Mouse (Mus musculus): ENCODE data around the gene Ccdc107. TPM values are rescaled to one million over a fixed set of nuclear protein-coding genes. Genes with fewer than 3 reads are reported as not detected.
A peak's percentile ranks its signal among the peaks of the same experiment; 100 is the strongest.

Gene Ccdc107
- total RNA-seq (2021) = 10 to 100 TPM; 44.3 TPM
- long read RNA-seq, experiment 1, transcript Ccdc107-201 (6 exons, 817 nt) = major isoform, 41 of 56 reads
- long read RNA-seq, experiment 1, partial matches to known transcripts = 6 of 56 reads
- long read RNA-seq, experiment 1, other reads (novel, unspliced or antisense) = 7 of 56 reads
- long read RNA-seq, experiment 2, transcript Ccdc107-201 (6 exons, 817 nt) = major isoform, 57 of 66 reads
- long read RNA-seq, experiment 2, partial matches to known transcripts = 4 of 66 reads
- long read RNA-seq, experiment 2, other reads (novel, unspliced or antisense) = 4 of 66 reads

GRCm38 (mm10) chr4:43492821-43493185 is at the start of gene Ccdc107:
Gene Ccdc107 (plus strand): TSS chr4:43492900.
- peak; percentile 76 to 83 for DNase-seq (ENCODE audit: low spot score in 2 of 2)

DNA sequence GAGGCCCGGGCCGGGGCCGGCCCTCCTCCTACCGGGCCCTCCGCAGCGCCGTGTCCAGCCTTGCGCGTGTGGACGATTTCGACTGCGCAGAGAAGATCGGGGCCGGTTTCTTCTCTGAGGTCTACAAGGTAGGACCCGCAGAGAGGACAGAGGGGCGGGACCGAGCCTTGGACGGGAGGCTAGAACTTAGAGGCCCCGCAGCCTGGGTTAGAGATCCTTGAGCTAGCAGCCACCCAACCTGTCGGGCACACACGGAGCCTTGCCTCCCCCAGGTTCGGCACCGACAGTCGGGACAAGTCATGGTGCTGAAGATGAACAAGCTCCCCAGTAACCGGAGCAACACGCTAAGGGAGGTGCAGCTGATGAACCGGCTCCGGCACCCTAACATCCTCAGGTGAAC is 49.2 kb upstream of the Ccdc107 start:
- DNase-seq (ENCODE audit: low spot score in 2 of 2) = no peak

DNA sequence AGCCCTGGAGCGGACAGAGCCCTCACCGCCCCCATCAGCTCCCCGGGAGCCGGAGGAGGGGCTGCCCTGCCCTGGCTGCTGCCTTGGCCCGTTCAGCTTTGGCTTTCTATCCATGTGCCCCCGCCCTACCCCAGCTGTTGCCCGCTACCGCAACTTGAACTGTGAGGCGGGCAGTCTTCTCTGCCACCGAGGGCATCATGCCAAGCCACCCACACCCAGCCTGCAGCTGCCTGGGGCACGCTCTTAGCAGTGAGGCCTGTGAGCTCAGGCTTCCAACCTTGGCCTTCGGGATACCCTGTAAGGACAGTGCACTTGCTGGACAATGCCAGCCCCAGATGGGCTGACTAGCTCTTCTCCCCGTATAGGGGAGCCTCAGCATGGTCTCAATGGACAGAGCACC is 45.4 kb upstream of the Ccdc107 start:
- no peak for DNase-seq (ENCODE audit: low spot score in 2 of 2)

GRCm38 (mm10) chr4:43448554-43448953 is 44.1 kb upstream of the Ccdc107 start:
- no peak for DNase-seq (ENCODE audit: low spot score in 2 of 2)

DNA sequence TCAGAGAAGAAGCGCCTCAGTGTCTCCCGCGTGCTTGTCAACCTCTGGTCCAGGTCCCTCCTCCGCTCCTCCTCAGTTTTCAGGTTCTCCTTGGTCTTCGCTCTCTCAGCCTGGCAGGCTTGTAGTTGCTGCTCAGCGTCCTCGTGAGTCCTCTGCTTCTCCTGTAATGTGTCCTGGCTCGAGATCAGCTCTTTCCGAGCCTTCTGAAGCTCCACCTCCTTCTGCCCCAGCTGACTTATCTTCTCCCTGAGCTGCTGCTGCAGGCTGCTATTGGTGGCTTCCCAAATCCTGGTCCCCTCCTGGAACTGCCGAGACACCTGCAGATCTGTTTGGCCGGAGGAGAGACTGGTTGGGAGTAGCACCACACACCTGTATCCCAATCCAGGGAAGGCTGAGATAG is 40.4 kb upstream of the Ccdc107 start:
- DNase-seq (ENCODE audit: low spot score in 2 of 2) = no peak

DNA sequence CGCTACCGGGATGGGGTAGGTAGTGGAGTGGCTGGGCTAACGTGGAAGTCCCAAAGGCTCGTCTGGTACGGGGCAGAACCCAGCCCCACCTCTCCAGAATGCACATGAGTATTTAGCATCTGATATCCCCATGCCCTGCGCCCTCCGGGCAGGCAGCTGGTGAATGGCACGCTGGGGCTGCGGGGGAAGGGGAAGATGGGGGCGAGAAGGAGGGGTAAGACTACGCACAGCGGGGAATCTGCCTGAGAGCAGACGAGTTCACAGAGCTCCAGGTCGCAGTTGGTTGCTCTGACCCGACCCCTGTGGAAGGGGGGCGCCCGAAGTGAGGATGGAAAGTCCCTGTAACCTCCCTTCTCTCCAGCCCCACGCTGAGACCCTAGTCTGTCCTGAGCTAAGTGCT is 39.3 kb upstream of the Ccdc107 start:
- DNase-seq (ENCODE audit: low spot score in 2 of 2) = no peak

DNA sequence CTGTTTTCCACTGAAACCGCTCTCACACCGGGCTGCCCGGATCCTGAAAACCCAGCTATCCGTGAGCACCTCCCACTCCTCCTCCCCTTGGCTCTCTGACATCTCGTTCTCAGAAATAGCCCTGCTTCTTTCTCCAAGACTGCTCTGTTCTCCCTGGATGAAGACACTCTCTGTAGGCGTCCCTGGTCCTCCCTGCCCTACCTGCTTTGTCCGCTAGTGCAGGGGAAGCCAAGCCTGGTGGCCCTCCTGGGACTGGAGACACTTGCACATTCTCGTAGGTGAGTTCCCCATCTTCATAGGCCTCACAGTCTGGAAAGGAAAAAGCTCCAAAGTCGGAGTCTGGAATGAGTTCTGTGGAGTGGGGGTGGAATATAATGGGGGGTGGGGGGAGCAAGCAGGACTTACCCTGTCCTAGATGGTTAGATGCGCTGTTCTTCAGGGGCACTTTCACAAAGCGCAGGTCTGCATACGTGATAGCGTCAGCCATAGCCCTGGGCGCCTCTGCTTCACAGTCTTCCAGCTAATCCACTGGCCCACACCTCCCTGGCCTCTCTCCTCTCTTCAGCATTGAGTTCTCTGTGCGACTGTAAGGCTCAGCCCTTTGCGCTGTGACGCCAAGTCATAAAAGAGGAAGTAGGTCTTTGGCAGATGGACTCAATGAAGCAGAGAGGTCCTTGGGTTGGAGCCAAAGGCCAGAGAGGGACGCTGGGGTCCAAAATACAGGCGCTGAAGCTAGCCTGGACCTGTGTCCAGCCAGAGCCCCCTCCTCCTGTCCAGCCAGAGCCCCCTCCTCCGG is 38.5 kb upstream of the Ccdc107 start, which contains the start of gene Cd72:
Gene Cd72, minus strand, starts transcription at position 588 of the 796 bp plus-strand sequence.
- no peak for DNase-seq (ENCODE audit: low spot score in 2 of 2)

DNA sequence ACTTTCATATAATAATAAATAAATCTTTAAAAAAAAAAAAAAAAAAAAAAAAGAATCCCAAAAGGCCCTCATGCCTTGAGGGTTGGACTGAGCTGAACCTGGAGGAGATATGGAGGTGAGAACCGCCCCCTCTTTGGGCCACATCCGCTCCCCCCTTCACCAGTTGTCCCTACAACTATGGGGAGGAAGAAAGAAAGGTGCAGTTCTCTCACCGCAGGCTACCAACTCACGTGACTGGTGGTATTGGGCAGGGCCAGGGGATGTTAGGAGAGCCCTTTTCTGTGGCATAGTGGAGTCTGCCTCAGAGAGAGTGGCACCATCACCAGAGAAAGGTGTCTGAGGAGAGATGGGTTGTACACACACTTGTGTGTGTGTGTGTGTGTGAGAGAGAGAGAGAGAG is 36.2 kb upstream of the Ccdc107 start:
- no peak for DNase-seq (ENCODE audit: low spot score in 2 of 2)

DNA sequence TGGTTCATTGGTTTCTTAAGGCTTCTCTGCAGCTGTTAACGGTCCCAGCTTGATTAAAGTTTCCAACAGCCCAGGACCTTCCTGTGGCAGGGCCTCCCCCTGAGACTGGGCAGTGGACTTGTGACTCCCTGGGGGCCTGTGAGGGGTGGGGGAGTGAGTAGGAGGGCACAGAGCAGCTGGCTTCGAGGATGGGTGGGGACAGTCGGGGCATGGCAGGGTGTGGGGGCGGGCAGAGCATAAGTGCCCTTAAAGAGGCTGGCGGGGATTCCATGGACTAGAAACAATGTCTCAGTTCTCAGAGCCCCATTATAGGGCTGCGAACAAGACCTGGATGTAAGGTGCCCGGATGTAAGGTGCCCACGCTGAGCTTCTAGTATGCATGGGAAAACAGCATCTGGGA is 35.6 kb upstream of the Ccdc107 start:
- DNase-seq (ENCODE audit: low spot score in 2 of 2) = no peak

GRCm38 (mm10) chr4:43463102-43463501 is 29.6 kb upstream of the Ccdc107 start:
- no peak for DNase-seq (ENCODE audit: low spot score in 2 of 2)

- no peak for DNase-seq (ENCODE audit: low spot score in 2 of 2)
Measured at GRCm38 (mm10) chr4:43465935-43466334, 26.8 kb upstream of the Ccdc107 start.

DNA sequence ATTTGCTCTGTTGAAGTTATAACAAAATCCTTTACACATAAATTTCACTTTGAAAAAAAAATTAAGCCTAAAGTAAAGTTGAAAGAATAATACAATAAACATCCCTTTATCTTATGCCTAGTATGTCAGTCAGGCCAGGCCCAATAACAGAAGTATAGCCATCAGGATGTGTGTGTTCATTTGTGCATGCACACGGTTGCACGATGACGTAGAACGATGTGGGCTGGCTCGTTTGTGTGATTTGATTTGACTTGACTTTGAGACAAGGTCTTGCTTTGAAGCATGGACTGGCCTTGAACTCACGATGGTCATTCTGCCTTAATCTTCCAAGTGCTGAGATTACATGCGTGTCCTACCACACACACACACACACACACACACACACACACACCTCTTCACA is 25.8 kb upstream of the Ccdc107 start:
- DNase-seq (ENCODE audit: low spot score in 2 of 2) = no peak

GRCm38 (mm10) chr4:43470301-43470700 is 22.4 kb upstream of the Ccdc107 start:
- no peak for DNase-seq (ENCODE audit: low spot score in 2 of 2)

- no peak for DNase-seq (ENCODE audit: low spot score in 2 of 2)
Measured at GRCm38 (mm10) chr4:43473636-43474035, 19.1 kb upstream of the Ccdc107 start.

DNA sequence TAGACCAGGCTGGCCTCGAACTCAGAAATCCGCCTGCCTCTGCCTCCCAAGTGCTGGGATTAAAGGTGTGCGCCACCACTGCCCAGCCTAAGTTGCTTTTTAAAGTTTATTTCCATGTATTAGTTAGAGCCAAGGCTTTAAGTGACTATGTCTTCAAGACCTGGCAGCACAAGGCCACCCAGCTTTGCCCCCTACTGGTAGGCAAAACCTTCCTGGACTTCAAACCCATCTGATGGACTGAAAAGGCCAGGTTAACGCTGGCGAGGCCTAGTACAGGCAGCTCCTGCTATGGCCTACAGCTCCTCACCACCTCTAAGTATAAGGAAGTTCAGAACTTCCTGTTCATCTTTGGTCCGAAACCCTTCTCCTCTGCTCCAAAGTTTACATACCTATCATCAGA is 16.1 kb upstream of the Ccdc107 start:
- DNase-seq (ENCODE audit: low spot score in 2 of 2) = no peak

DNA sequence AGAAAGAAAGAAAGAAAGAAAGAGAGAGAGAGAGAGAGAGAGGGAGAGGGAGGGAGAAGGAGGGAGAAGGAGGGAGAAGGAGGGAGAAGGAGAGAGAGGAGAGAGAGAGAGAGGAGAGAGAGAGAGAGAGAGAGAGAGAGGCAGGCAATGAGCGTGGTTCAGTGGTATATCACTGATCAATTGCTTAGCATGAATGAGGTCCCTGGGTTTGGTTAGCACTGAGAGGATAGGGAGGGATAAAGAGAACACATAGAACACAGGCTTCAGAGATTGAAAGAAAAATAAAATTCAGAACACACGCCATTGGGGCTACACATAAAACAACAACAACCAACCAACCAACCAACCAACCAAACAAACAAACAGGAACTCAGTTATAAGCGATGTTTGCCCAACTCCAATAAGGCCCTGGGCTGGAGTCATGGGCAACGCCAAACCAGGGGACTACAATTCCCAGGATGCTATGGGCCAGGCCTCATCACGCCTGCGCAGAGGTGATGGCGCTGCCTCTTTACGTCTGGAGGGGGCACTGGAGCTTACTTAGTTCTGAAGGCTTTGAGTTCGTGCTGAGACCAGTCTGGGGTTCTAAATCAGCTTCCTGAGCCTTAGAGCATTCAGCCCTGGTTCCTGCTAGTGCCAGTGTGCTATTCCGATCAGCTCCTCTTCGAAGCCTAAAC is 14.7 kb upstream of the Ccdc107 start:
- DNase-seq (ENCODE audit: low spot score in 2 of 2) = peak in 1 of 2 experiments; percentile 77

GRCm38 (mm10) chr4:43478534-43478858 is 14.2 kb upstream of the Ccdc107 start:
- DNase-seq (ENCODE audit: low spot score in 2 of 2) = no peak

GRCm38 (mm10) chr4:43478906-43479832 is 13.5 kb upstream of the Ccdc107 start:
- peak in 1 of 2 experiments; percentile 46 for DNase-seq (ENCODE audit: low spot score in 2 of 2)

GRCm38 (mm10) chr4:43480985-43481384 is 11.7 kb upstream of the Ccdc107 start:
- no peak for DNase-seq (ENCODE audit: low spot score in 2 of 2)

- DNase-seq (ENCODE audit: low spot score in 2 of 2) = no peak
Measured at GRCm38 (mm10) chr4:43481894-43482456, 10.7 kb upstream of the Ccdc107 start.

GRCm38 (mm10) chr4:43482591-43482990 is 10.1 kb upstream of the Ccdc107 start:
- no peak for DNase-seq (ENCODE audit: low spot score in 2 of 2)

Data from adrenal gland, postnatal 4 days (tissue).